Mouse (Mus musculus): ENCODE measurements around the gene Cgref1. TPM values are rescaled to one million over a fixed set of nuclear protein-coding genes. Genes with fewer than 3 reads are reported as not detected.

The Cgref1 gene
- polyA plus RNA-seq, 1 experiment from 2014 or later, result 43.0 TPM

GRCm38 (mm10) chr5:30910481-30910880 is 34.9 kb downstream of the Cgref1 start:
- no peak overlapping the region for H3K4me2 ChIP-seq (ENCODE audit: low read length)
- H3K27me3 ChIP-seq (ENCODE audit: control insufficient read depth, insufficient read depth, low read length), result no peaks in the 10 kb centered on the region
- DNase-seq, result no peak
- no peak overlapping the region for H3K27ac ChIP-seq (replicated peaks; ENCODE audit: low read depth, low read length)
- peaks cover 19% of the 10 kb centered on the region; the same call in 1 of the 2 replicates for H3K4me1 ChIP-seq (ENCODE audit: control insufficient read depth, insufficient read depth, low read length)
- no peak for ATAC-seq (ENCODE audit: low FRiP score, low TSS enrichment)
- 0 out of 2 replicates have a peak, but pooled peaks cover 8% of the 10 kb centered on the region for H3K36me3 ChIP-seq (ENCODE audit: control insufficient read depth, insufficient read depth, low read length)
- no peak overlapping the region for H3K4me3 ChIP-seq (replicated peaks; ENCODE audit: low read depth, low read length)
- no peak overlapping the region for H3K9ac ChIP-seq (replicated peaks; ENCODE audit: low read length)
- H3K9me3 ChIP-seq (ENCODE audit: control insufficient read depth, low read length), result no peaks in the 10 kb centered on the region

GRCm38 (mm10) chr5:30909863-30910262 is 35.5 kb downstream of the Cgref1 start:
- Histone ChIP-seq H3K27ac (replicated peaks; ENCODE audit: low read depth, low read length) (no peak overlapping the region), H3K4me3 (replicated peaks; ENCODE audit: low read depth, low read length) (no peak overlapping the region), H3K27me3 (ENCODE audit: control insufficient read depth, insufficient read depth, low read length) (no peaks in the 10 kb centered on the region), H3K9ac (replicated peaks; ENCODE audit: low read length) (no peak overlapping the region), H3K36me3 (ENCODE audit: control insufficient read depth, insufficient read depth, low read length) (peaks cover 13% of the 10 kb centered on the region), H3K4me2 (ENCODE audit: low read length) (no peak overlapping the region), H3K9me3 (ENCODE audit: control insufficient read depth, low read length) (no peaks in the 10 kb centered on the region), H3K4me1 (ENCODE audit: control insufficient read depth, insufficient read depth, low read length) (peaks cover 18% of the 10 kb centered on the region; the same call in 1 of the 2 replicates)
- 83% methylated on average over 7 of the region's 7 CpGs for WGBS
- no peak for ATAC-seq (ENCODE audit: low FRiP score, low TSS enrichment)
- no peak for DNase-seq

GRCm38 (mm10) chr5:30909300-30909659 is 36.1 kb downstream of the Cgref1 start:
- 71% methylated on average over 7 of the region's 7 CpGs for WGBS
- no peak for DNase-seq
- H3K27ac ChIP-seq (replicated peaks; ENCODE audit: low read depth, low read length), result no peak overlapping the region

GRCm38 (mm10) chr5:30908426-30909299 is 36.7 kb downstream of the Cgref1 start:
- no peaks in the 10 kb centered on the region for H3K9me3 ChIP-seq (ENCODE audit: control insufficient read depth, low read length)
- peak overlapping the region; percentile 81; the same call in 1 of the 2 replicates for H3K9ac ChIP-seq (replicated peaks; ENCODE audit: low read length)
- peak overlapping the region; percentile 97 for H3K4me2 ChIP-seq (ENCODE audit: low read length)
- H3K27ac ChIP-seq (replicated peaks; ENCODE audit: low read depth, low read length), result 0 out of 2 replicates have a peak overlapping the region, but pooled peaks have one; percentile 83
- no peak for ATAC-seq (ENCODE audit: low FRiP score, low TSS enrichment)
- WGBS, result 58% methylated on average over 13 of the region's 13 CpGs
- H3K27me3 ChIP-seq (ENCODE audit: control insufficient read depth, insufficient read depth, low read length), result no peaks in the 10 kb centered on the region
- peaks cover 25% of the 10 kb centered on the region for H3K36me3 ChIP-seq (ENCODE audit: control insufficient read depth, insufficient read depth, low read length)
- H3K4me3 ChIP-seq (replicated peaks; ENCODE audit: low read depth, low read length), result peak overlapping the region; percentile 73
- H3K4me1 ChIP-seq (ENCODE audit: control insufficient read depth, insufficient read depth, low read length), result peaks cover 18% of the 10 kb centered on the region; the same call in 1 of the 2 replicates
- DNase-seq, result no peak

More at GRCm38 (mm10) chr5:30909300-30909659, 36.1 kb downstream of the Cgref1 start:
- no peak overlapping the region for H3K4me3 ChIP-seq (replicated peaks; ENCODE audit: low read depth, low read length)
- H3K36me3 ChIP-seq (ENCODE audit: control insufficient read depth, insufficient read depth, low read length), result peaks cover 19% of the 10 kb centered on the region
- H3K9ac ChIP-seq (replicated peaks; ENCODE audit: low read length), result no peak overlapping the region
- H3K27me3 ChIP-seq (ENCODE audit: control insufficient read depth, insufficient read depth, low read length), result no peaks in the 10 kb centered on the region
- no peak for ATAC-seq (ENCODE audit: low FRiP score, low TSS enrichment)
- no peak overlapping the region for H3K4me2 ChIP-seq (ENCODE audit: low read length)
- peaks cover 18% of the 10 kb centered on the region; the same call in 1 of the 2 replicates for H3K4me1 ChIP-seq (ENCODE audit: control insufficient read depth, insufficient read depth, low read length)
- H3K9me3 ChIP-seq (ENCODE audit: control insufficient read depth, low read length), result no peaks in the 10 kb centered on the region

DNA sequence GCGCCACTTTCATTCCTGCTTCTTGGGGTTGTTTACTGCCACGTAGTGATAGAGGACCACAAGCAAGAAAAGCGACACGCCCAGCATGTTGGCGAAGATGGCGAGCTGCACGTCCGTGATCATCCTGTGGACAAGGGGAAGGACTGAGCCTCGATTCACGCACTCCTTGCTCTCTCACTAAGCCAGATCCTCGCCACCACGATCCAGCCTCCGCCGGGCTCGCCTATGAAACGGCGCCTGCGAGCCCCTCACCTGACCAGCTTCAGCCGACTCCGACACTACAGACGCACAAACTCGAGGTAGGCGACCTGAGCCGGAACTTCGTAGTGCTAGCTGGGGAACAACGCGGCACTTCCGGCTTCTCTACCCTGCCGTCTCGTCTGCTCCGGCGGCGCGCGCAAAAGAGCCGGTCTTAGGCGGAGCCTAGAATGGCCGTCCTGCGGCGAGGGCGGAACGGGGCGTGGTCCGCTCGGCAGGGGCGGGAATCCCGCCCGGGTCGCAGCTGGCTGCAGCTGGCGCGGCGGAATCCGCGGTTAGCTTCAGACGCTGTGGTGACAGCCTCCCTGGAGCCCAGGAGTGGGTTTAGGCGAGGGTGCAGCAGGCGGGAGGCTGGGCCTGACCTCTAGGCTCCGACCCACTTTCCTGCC is 37.9 kb downstream of the Cgref1 start, which contains the start of gene Ost4:
Gene Ost4, minus strand, starts transcription at position 376 of the 647 bp plus-strand sequence.
- Histone ChIP-seq H3K27ac (replicated peaks; ENCODE audit: low read depth, low read length) (peak within 1 kb of the TSS; percentile 83), H3K4me2 (ENCODE audit: low read length) (peak within 1 kb of the TSS; percentile 97), H3K9me3 (ENCODE audit: control insufficient read depth, low read length) (no peaks in the 10 kb centered on the region), H3K4me3 (replicated peaks; ENCODE audit: low read depth, low read length) (peak within 1 kb of the TSS; percentile 73), H3K36me3 (ENCODE audit: control insufficient read depth, insufficient read depth, low read length) (peaks cover 36% of the 10 kb centered on the region), H3K9ac (replicated peaks; ENCODE audit: low read length) (peak within 1 kb of the TSS; percentile 81), H3K4me1 (ENCODE audit: control insufficient read depth, insufficient read depth, low read length) (peaks cover 18% of the 10 kb centered on the region; the same call in 1 of the 2 replicates), H3K27me3 (ENCODE audit: control insufficient read depth, insufficient read depth, low read length) (no peaks in the 10 kb centered on the region)
- DNase-seq (peak; percentile 97), ATAC-seq (ENCODE audit: low FRiP score, low TSS enrichment) (peak; percentile 96)
- WGBS, result under 1% methylated on average over 58 of the region's 58 CpGs

GRCm38 (mm10) chr5:30901860-30902259 is 43.5 kb downstream of the Cgref1 start:
- DNase-seq (no peak), ATAC-seq (ENCODE audit: low FRiP score, low TSS enrichment) (no peak)
- Histone ChIP-seq H3K4me1 (ENCODE audit: control insufficient read depth, insufficient read depth, low read length) (peaks cover 11% of the 10 kb centered on the region; the same call in 1 of the 2 replicates), H3K4me2 (ENCODE audit: low read length) (no peak overlapping the region), H3K9me3 (ENCODE audit: control insufficient read depth, low read length) (no peaks in the 10 kb centered on the region), H3K36me3 (ENCODE audit: control insufficient read depth, insufficient read depth, low read length) (peaks cover 76% of the 10 kb centered on the region), H3K4me3 (replicated peaks; ENCODE audit: low read depth, low read length) (no peak overlapping the region), H3K9ac (replicated peaks; ENCODE audit: low read length) (no peak overlapping the region), H3K27ac (replicated peaks; ENCODE audit: low read depth, low read length) (no peak overlapping the region), H3K27me3 (ENCODE audit: control insufficient read depth, insufficient read depth, low read length) (no peaks in the 10 kb centered on the region)
- 90% methylated on average over 5 of the region's 5 CpGs for WGBS

- ATAC-seq (ENCODE audit: low FRiP score, low TSS enrichment), result no peak
- Histone ChIP-seq H3K27ac (replicated peaks; ENCODE audit: low read depth, low read length) (no peak overlapping the region), H3K27me3 (ENCODE audit: control insufficient read depth, insufficient read depth, low read length) (no peaks in the 10 kb centered on the region), H3K4me3 (replicated peaks; ENCODE audit: low read depth, low read length) (peak overlapping the region; percentile 72), H3K9ac (replicated peaks; ENCODE audit: low read length) (peak overlapping the region; percentile 84; the same call in 1 of the 2 replicates), H3K9me3 (ENCODE audit: control insufficient read depth, low read length) (no peaks in the 10 kb centered on the region), H3K4me1 (ENCODE audit: control insufficient read depth, insufficient read depth, low read length) (peaks cover 11% of the 10 kb centered on the region), H3K36me3 (ENCODE audit: control insufficient read depth, insufficient read depth, low read length) (peaks cover 48% of the 10 kb centered on the region), H3K4me2 (ENCODE audit: low read length) (peak overlapping the region; percentile 78)
- WGBS, result 87% methylated on average over 7 of the region's 7 CpGs
- DNase-seq, result no peak
These were observed 55.0 kb downstream of the Cgref1 start for GRCm38 (mm10) chr5:30890375-30890774.

DNA sequence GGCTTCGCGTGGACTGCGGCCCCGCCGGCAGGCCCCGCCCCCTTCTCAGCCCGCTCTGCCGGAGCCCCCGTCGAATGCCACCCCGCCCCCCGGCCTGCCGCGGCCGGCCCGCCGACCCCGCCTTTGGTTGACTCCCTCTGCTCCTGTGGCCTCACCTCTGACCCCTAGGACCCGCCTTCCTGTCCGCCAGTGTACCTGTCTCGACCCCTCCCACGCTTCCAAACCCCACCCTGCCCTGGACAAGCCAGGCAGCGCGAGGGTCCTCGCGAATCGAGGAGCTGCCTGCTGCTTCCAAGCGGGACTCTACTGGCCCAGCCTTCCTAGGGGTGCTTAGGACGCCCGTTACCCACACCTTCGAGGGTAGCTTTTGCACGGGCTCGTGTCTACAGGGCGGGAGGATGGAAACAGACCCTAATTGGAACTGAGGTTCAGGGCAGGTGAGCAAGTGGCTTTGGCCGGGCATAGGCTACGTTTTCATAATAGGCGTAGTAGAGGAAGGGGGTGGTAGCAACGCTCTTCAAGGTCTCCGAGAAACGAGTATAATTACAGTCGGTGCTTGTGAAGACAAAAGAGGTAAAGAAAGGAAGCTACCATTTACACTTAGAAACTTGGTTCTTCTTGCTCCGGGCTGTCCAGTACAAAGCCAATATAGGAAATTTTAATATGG is 56.2 kb downstream of the Cgref1 start:
- Histone ChIP-seq H3K4me2 (ENCODE audit: low read length) (peak overlapping the region; percentile 78), H3K4me1 (ENCODE audit: control insufficient read depth, insufficient read depth, low read length) (peaks cover 11% of the 10 kb centered on the region), H3K36me3 (ENCODE audit: control insufficient read depth, insufficient read depth, low read length) (peaks cover 36% of the 10 kb centered on the region), H3K4me3 (replicated peaks; ENCODE audit: low read depth, low read length) (peak overlapping the region; percentile 72), H3K27me3 (ENCODE audit: control insufficient read depth, insufficient read depth, low read length) (no peaks in the 10 kb centered on the region), H3K9me3 (ENCODE audit: control insufficient read depth, low read length) (no peaks in the 10 kb centered on the region), H3K27ac (replicated peaks; ENCODE audit: low read depth, low read length) (peak overlapping the region; percentile 98), H3K9ac (replicated peaks; ENCODE audit: low read length) (peak overlapping the region; percentile 84)
- DNase-seq (no peak), ATAC-seq (ENCODE audit: low FRiP score, low TSS enrichment) (peak; percentile 46; the same call in 1 of the 2 replicates)
- WGBS, result 1% methylated on average over 42 of the region's 42 CpGs
